Mouse (Mus musculus): ENCODE data around the gene Mrtfb. TPM values are rescaled to one million over a fixed set of nuclear protein-coding genes. Genes with fewer than 3 reads are reported as not detected.

The Mrtfb gene
- polyA plus RNA-seq, 1 experiment from 2014 or later = 15.2 TPM

DNA sequence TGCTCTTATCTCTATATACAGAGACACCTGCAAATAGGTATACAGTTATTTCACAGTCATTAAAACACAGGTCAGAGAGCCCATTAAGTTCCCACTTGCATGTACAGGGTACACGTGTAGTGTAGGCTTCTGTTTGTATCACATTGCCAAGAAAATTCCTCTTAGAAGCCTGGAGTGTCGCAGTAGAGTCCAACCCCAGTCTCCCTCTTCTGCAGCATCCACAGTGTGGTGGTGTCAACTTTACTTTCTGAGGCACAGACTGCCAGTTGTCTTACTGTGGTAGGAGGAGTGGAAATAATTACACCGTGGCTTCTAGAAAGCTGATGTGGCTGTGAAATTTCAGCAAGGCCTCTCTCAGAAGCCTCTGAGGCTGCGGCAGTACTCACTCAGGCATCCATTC lies 158.7 kb downstream of the Mrtfb start:
- peaks cover 27% of the 10 kb centered on the region for H3K36me3 ChIP-seq
- no peaks in the 10 kb centered on the region for H3K27me3 ChIP-seq
- no peak overlapping the region for H3K4me2 ChIP-seq (replicated peaks)
- ATAC-seq (ENCODE audit: low FRiP score, low read depth) = no peak
- no peak overlapping the region for H3K4me3 ChIP-seq
- no peak overlapping the region for H3K27ac ChIP-seq (replicated peaks)
- no peak overlapping the region for H3K9ac ChIP-seq (replicated peaks)
- no peaks in the 10 kb centered on the region for H3K9me3 ChIP-seq
- 93% methylated on average over 4 of the region's 4 CpGs for WGBS
- no peaks in the 10 kb centered on the region for H3K4me1 ChIP-seq

- no peak overlapping the region for H3K9ac ChIP-seq (replicated peaks)
- H3K4me2 ChIP-seq (replicated peaks) = no peak overlapping the region
- no peaks in the 10 kb centered on the region for H3K9me3 ChIP-seq
- no peak for ATAC-seq (ENCODE audit: low FRiP score, low read depth)
- 96% methylated on average over 6 of the region's 6 CpGs for WGBS
- no peak overlapping the region for H3K4me3 ChIP-seq
- no peaks in the 10 kb centered on the region for H3K4me1 ChIP-seq
- H3K27ac ChIP-seq (replicated peaks) = no peak overlapping the region
- H3K36me3 ChIP-seq = peaks cover 24% of the 10 kb centered on the region
- no peaks in the 10 kb centered on the region for H3K27me3 ChIP-seq
Observed at GRCm38 (mm10) chr16:13415465-13415864, 159.2 kb downstream of the Mrtfb start.

DNA sequence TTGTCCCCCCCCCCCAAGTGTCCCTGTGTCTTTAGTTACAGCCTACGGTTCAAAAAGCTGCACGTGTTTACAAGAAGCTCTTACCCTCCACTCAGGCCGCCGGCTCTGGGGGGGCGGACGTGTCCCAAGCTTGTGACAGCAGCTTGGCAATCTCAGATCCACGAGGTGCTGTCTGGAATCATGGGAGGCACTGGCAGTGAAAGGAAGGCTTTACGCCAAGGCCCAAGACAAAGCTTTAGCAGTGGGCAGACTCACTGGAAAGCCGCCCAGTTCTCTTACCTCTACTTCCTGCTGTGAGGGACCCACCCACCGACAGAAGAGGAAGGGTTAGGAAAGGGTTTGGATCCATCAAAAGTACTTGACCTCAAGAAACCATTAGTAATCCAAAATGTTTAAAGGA lies 160.2 kb downstream of the Mrtfb start:
- H3K4me2 ChIP-seq (replicated peaks) = no peak overlapping the region
- ATAC-seq (ENCODE audit: low FRiP score, low read depth) = no peak

GRCm38 (mm10) chr16:13417904-13418303 lies 161.6 kb downstream of the Mrtfb start:
- ATAC-seq (ENCODE audit: low FRiP score, low read depth) = no peak
- Histone ChIP-seq H3K9me3 (no peaks in the 10 kb centered on the region), H3K27me3 (no peaks in the 10 kb centered on the region), H3K9ac (replicated peaks) (no peak overlapping the region), H3K4me3 (no peak overlapping the region), H3K36me3 (no peaks in the 10 kb centered on the region), H3K4me2 (replicated peaks) (no peak overlapping the region), H3K27ac (replicated peaks) (no peak overlapping the region), H3K4me1 (no peaks in the 10 kb centered on the region)
- WGBS = 89% methylated on average over 5 of the region's 5 CpGs

More for the DNA sequence above, 160.2 kb downstream of the Mrtfb start:
- Histone ChIP-seq H3K27ac (replicated peaks) (no peak overlapping the region), H3K27me3 (no peaks in the 10 kb centered on the region), H3K9me3 (no peaks in the 10 kb centered on the region), H3K4me3 (no peak overlapping the region), H3K9ac (replicated peaks) (no peak overlapping the region), H3K4me1 (no peaks in the 10 kb centered on the region), H3K36me3 (peaks cover 14% of the 10 kb centered on the region)
- WGBS = 77% methylated on average over 10 of the region's 10 CpGs

- H3K9me3 ChIP-seq = no peaks in the 10 kb centered on the region
- H3K4me2 ChIP-seq (replicated peaks) = no peak overlapping the region
- WGBS = 84% methylated on average over 2 of the region's 2 CpGs
- no peak for ATAC-seq (ENCODE audit: low FRiP score, low read depth)
- no peaks in the 10 kb centered on the region for H3K27me3 ChIP-seq
- no peaks in the 10 kb centered on the region for H3K4me1 ChIP-seq
- H3K27ac ChIP-seq (replicated peaks) = no peak overlapping the region
- no peak overlapping the region for H3K9ac ChIP-seq (replicated peaks)
- no peaks in the 10 kb centered on the region for H3K36me3 ChIP-seq
- no peak overlapping the region for H3K4me3 ChIP-seq
Observed at GRCm38 (mm10) chr16:13419752-13420151, 163.5 kb downstream of the Mrtfb start.

DNA sequence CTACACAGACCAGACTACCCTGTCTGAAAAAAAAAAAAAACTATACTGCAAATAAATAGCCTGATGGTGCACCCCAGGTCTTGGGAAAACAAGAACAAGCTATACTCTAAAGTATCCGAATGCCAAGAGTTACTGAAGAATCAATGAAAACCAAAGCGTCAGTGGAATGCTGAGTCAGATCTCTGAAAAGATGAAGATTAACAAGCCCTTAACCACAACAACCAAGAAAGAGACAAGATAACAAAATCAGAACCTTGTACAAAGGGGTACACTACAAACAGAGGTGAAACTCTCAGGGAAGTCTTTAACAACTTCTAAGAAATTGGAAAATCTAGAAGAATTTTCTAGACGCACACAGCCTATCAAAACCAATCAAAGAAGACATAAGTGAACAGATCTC lies 166.2 kb downstream of the Mrtfb start:
- no peak overlapping the region for H3K9ac ChIP-seq (replicated peaks)
- H3K4me3 ChIP-seq = no peak overlapping the region
- WGBS = 93% methylated on average over 3 of the region's 3 CpGs
- H3K27me3 ChIP-seq = no peaks in the 10 kb centered on the region
- no peak overlapping the region for H3K27ac ChIP-seq (replicated peaks)
- no peaks in the 10 kb centered on the region for H3K36me3 ChIP-seq
- no peak for ATAC-seq (ENCODE audit: low FRiP score, low read depth)
- no peaks in the 10 kb centered on the region for H3K9me3 ChIP-seq
- H3K4me1 ChIP-seq = no peaks in the 10 kb centered on the region
- H3K4me2 ChIP-seq (replicated peaks) = no peak overlapping the region

DNA sequence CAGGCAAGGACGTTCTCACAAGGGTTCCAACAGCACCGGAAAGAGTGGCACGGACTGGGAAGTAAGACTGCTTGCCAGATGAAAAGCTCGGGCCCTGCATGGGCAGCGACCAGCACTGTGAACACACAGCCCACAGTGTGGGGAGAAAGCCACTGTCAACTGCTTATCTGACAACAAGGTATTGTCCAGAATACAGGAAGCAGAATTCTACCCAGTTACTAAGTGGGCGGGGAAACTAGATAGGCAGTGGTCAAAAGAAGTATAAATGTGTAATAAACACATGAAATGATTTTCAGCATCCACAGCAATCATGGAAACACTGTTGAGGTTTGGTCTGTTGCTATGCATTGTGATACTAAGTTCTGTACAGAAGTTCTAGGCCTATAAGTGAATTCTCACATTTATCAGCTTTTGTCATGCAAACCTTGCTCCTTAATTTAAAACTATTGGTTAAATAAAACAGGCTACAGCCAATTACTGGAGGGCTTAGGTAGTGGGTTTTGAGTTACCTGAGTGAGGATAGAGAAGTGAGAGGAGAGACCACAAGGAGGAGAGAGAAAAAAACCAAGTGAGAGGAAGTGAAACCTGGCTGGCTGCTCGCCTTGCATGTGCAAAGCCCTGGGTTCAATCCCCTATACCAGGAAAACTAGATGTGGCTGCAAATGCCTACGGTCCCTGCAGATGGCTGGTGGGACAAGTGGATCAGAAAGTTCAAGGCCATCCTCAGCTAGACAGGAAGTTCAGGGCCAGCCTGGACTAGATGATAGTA lies 167.5 kb downstream of the Mrtfb start:
- H3K4me1 ChIP-seq = no peaks in the 10 kb centered on the region
- no peak overlapping the region for H3K4me3 ChIP-seq
- H3K4me2 ChIP-seq (replicated peaks) = no peak overlapping the region
- no peaks in the 10 kb centered on the region for H3K9me3 ChIP-seq
- no peak overlapping the region for H3K27ac ChIP-seq (replicated peaks)
- no peak for ATAC-seq (ENCODE audit: low FRiP score, low read depth)
- WGBS = 85% methylated on average over 8 of the region's 8 CpGs
- H3K9ac ChIP-seq (replicated peaks) = no peak overlapping the region
- no peaks in the 10 kb centered on the region for H3K27me3 ChIP-seq
- H3K36me3 ChIP-seq = no peaks in the 10 kb centered on the region

GRCm38 (mm10) chr16:13425804-13426203 lies 169.5 kb downstream of the Mrtfb start:
- Histone ChIP-seq H3K4me2 (replicated peaks) (no peak overlapping the region), H3K36me3 (no peaks in the 10 kb centered on the region), H3K27ac (replicated peaks) (no peak overlapping the region), H3K9ac (replicated peaks) (no peak overlapping the region), H3K9me3 (no peaks in the 10 kb centered on the region), H3K27me3 (no peaks in the 10 kb centered on the region), H3K4me1 (no peaks in the 10 kb centered on the region), H3K4me3 (no peak overlapping the region)
- no peak for ATAC-seq (ENCODE audit: low FRiP score, low read depth)
- WGBS = 94% methylated on average over 6 of the region's 6 CpGs

GRCm38 (mm10) chr16:13426831-13427589 lies 170.7 kb downstream of the Mrtfb start:
- ATAC-seq (ENCODE audit: low FRiP score, low read depth) = no peak
- Histone ChIP-seq H3K4me2 (replicated peaks) (no peak overlapping the region), H3K9ac (replicated peaks) (no peak overlapping the region), H3K27ac (replicated peaks) (no peak overlapping the region), H3K27me3 (no peaks in the 10 kb centered on the region), H3K4me3 (no peak overlapping the region), H3K9me3 (no peaks in the 10 kb centered on the region), H3K4me1 (no peaks in the 10 kb centered on the region), H3K36me3 (no peaks in the 10 kb centered on the region)
- WGBS = 89% methylated on average over 10 of the region's 10 CpGs

- WGBS = 77% methylated on average over 5 of the region's 5 CpGs
- H3K27me3 ChIP-seq = no peaks in the 10 kb centered on the region
- no peak overlapping the region for H3K4me3 ChIP-seq
- H3K9me3 ChIP-seq = no peaks in the 10 kb centered on the region
- ATAC-seq (ENCODE audit: low FRiP score, low read depth) = no peak
- no peaks in the 10 kb centered on the region for H3K36me3 ChIP-seq
- H3K4me1 ChIP-seq = no peaks in the 10 kb centered on the region
- no peak overlapping the region for H3K4me2 ChIP-seq (replicated peaks)
- no peak overlapping the region for H3K9ac ChIP-seq (replicated peaks)
- H3K27ac ChIP-seq (replicated peaks) = no peak overlapping the region
Observed at GRCm38 (mm10) chr16:13428077-13428476, 171.8 kb downstream of the Mrtfb start.

GRCm38 (mm10) chr16:13428806-13429205 lies 172.5 kb downstream of the Mrtfb start:
- no peak overlapping the region for H3K4me3 ChIP-seq
- 100% methylated on average over 1 of the region's 1 CpGs for WGBS
- no peaks in the 10 kb centered on the region for H3K36me3 ChIP-seq
- no peaks in the 10 kb centered on the region for H3K9me3 ChIP-seq
- no peak overlapping the region for H3K4me2 ChIP-seq (replicated peaks)
- H3K9ac ChIP-seq (replicated peaks) = no peak overlapping the region
- no peaks in the 10 kb centered on the region for H3K27me3 ChIP-seq
- no peak overlapping the region for H3K27ac ChIP-seq (replicated peaks)
- H3K4me1 ChIP-seq = no peaks in the 10 kb centered on the region
- no peak for ATAC-seq (ENCODE audit: low FRiP score, low read depth)

DNA sequence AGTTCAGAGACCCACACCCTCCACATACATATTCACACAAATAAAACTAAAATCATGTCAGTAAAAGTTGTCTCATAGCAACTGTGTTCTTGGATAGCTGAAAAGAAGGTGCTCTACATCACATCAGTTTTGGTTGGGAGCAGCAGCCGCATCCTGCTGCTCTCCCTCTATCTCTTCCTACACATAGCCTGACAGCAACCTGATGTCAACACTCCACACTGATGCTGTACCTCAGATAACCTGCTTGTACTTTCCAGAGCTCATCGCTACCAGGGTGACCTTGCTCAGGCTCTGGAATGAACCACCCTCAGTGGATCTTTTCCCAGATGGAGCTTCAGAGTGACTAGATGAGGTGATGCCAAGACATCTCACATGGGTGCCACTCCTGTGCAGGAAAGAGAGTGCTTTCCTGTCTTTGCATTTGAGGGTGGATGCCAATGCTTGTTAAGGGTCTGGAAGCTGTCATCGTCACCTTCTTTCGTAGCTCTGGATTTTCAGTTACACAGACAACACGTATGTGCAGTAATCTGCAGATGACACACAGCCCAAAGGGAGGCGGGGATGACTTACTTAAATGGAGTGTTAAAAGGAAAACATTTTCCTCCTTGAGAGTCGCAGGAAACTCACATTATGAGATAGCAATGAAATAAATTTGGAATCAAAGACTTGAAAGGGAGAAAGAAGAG lies 173.8 kb downstream of the Mrtfb start:
- Histone ChIP-seq H3K9me3 (no peaks in the 10 kb centered on the region), H3K27me3 (no peaks in the 10 kb centered on the region)
- 87% methylated on average over 7 of the region's 7 CpGs for WGBS

More for the DNA sequence above, 173.8 kb downstream of the Mrtfb start:
- Histone ChIP-seq H3K9ac (replicated peaks) (no peak overlapping the region), H3K4me1 (no peaks in the 10 kb centered on the region), H3K27ac (replicated peaks) (no peak overlapping the region), H3K4me2 (replicated peaks) (no peak overlapping the region), H3K36me3 (no peaks in the 10 kb centered on the region), H3K4me3 (no peak overlapping the region)
- no peak for ATAC-seq (ENCODE audit: low FRiP score, low read depth)
